ENCODE assay signal across 15 mouse cellular contexts in the genomic region with DNA sequence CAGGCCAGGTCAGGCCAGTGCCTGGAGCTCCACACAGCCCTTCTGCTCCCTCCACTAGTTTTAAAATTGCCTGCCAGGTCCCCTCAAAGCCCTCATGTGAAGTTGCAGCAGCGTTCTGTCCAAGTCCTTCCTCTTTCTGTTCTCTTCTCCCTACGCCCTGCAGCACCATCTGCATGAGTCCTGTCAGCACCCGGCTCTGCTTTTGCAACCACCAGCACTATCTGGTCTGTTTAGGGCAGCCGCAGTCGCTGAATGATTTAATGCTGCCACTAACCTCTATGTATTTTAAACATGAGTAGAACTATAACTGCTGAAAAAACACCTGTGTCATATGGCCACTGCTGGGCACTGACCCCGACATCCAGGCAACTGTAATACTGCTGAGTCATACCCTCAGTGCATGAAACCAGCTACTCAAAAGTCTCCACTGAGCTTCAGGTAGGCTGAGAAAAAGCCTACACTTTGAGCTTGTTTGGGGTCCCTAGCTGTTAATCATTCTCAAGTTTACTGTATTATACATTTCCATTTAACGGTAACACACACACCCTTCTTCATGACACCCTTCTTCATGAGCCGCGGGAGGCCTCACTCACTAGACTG. TPM values are rescaled to one million over a fixed set of nuclear protein-coding genes. Genes with fewer than 3 reads are reported as not detected.
A peak's percentile ranks its signal among the peaks of the same experiment; 100 is the strongest.
DNase-seq lines count a peak whose midpoint lies in the region; ATAC-seq and TF ChIP-seq lines count a peak whose summit lies in the region.
"Had no signal": no experiment of that assay in that cellular context is flagged by ENCODE, and none has a peak within 500 bp of the region (broad histone marks: within the 10 kb centered on the region; RNA-seq: fewer than 3 reads in every experiment).

No protein-coding gene starts in this region.

- peaks cover 5% of the 10 kb centered on the region; the same call in 1 of the 2 replicates for H3K4me1 ChIP-seq in spleen, adult 2 months (ENCODE audit: control insufficient read depth, insufficient read depth, insufficient read length)
- H3K4me1 ChIP-seq in bone marrow, adult 2 months (ENCODE audit: control insufficient read depth, insufficient read depth, low read length), result peaks cover 3% of the 10 kb centered on the region
- peaks cover 7% of the 10 kb centered on the region for H3K4me1 ChIP-seq in liver, embryonic 11.5 days (replicated peaks; ENCODE audit: control insufficient read depth, insufficient read depth, low read length)
- no peaks in the 10 kb centered on the region for H3K4me1 ChIP-seq in stomach, postnatal 0 days (replicated peaks; ENCODE audit: control insufficient read depth, insufficient read depth)
- H3K4me1 ChIP-seq: embryonic facial prominence, embryonic 13.5 days had no signal

- no peaks in the 10 kb centered on the region for H3K27me3 ChIP-seq in spleen, adult 2 months (ENCODE audit: control insufficient read depth, insufficient read depth, low read length)
- no peaks in the 10 kb centered on the region for H3K27me3 ChIP-seq in liver, embryonic 11.5 days (replicated peaks; ENCODE audit: control insufficient read depth, insufficient read depth, low read length)
- H3K27me3 ChIP-seq in stomach, postnatal 0 days (ENCODE audit: control insufficient read depth, insufficient read depth, low read length), result no peaks in the 10 kb centered on the region
- H3K27me3 ChIP-seq: embryonic facial prominence, embryonic 13.5 days had no signal

- ATAC-seq in liver, embryonic 11.5 days (replicated peaks; ENCODE audit: low FRiP score), result no peak
- peak; percentile 38 for ATAC-seq in neutrophil, adult 5-6 weeks (ENCODE audit: extremely low read depth, insufficient number of reproducible peaks, low FRiP score, poor library complexity, severe bottlenecking)
- no peak; the same call in 1 of the 2 replicates for ATAC-seq in erythroid progenitor cell, adult 5-6 weeks (replicated peaks; ENCODE audit: low FRiP score, poor library complexity, severe bottlenecking)
- ATAC-seq in stomach, postnatal 0 days (ENCODE audit: low FRiP score, low TSS enrichment), result no peak
- ATAC-seq: activated CD4-positive, CD25-positive, alpha-beta regulatory T cell, adult 4 months; forebrain, embryonic 14.5 days had no signal

- peaks cover 25% of the 10 kb centered on the region for H3K36me3 ChIP-seq in spleen, adult 2 months (ENCODE audit: control insufficient read depth, insufficient read depth, low read length)
- H3K36me3 ChIP-seq in liver, embryonic 11.5 days (ENCODE audit: control insufficient read depth, insufficient read depth, low read length), result peaks cover 21% of the 10 kb centered on the region
- H3K36me3 ChIP-seq in stomach, postnatal 0 days (ENCODE audit: control insufficient read depth, insufficient read depth, low read length), result peaks cover 46% of the 10 kb centered on the region

- no peak for TF ChIP-seq CTCF in spleen, adult 2 months (IDR thresholded peaks at IDR 0.05; ENCODE audit: extremely low read depth, insufficient read depth, insufficient read length, insufficient replicate concordance)
- no peak for TF ChIP-seq CTCF in bone marrow, adult 2 months (IDR thresholded peaks at IDR 0.05; ENCODE audit: control insufficient read depth, insufficient read depth, low read length)
- TF ChIP-seq CTCF in stomach, postnatal 0 days (IDR thresholded peaks at IDR 0.05; ENCODE audit: low read depth), result no peak

- H3K9ac ChIP-seq in liver, embryonic 11.5 days (ENCODE audit: low read depth, low read length), result no peak overlapping the region
- H3K9ac ChIP-seq in stomach, postnatal 0 days (ENCODE audit: low read length), result no peak overlapping the region
- H3K9ac ChIP-seq: embryonic facial prominence, embryonic 13.5 days had no signal

- DNase-seq in spleen, adult 2 months (ENCODE audit: low read depth in 1 of 2, low spot score in 2 of 2), result no peak
- DNase-seq in spleen, adult 12 weeks (ENCODE audit: low spot score), result no peak
- DNase-seq in liver, embryonic 11.5 days (ENCODE audit: low spot score), result no peak
- DNase-seq in stomach, postnatal 0 days (ENCODE audit: low spot score), result no peak
- DNase-seq: cerebellum, adult 9-10 months; gastrocnemius, postnatal 14 days; heart, postnatal 14 days; lung, adult 2 months had no signal

- H3K4me3 ChIP-seq in spleen, adult 2 months (ENCODE audit: extremely low read depth, insufficient read depth, insufficient read length), result no peak overlapping the region
- no peak overlapping the region for H3K4me3 ChIP-seq in bone marrow, adult 2 months (replicated peaks; ENCODE audit: control insufficient read depth, low read depth, low read length)
- no peak overlapping the region for H3K4me3 ChIP-seq in liver, embryonic 11.5 days (ENCODE audit: low read depth, low read length)
- H3K4me3 ChIP-seq in stomach, postnatal 0 days (ENCODE audit: low read depth, low read length), result no peak overlapping the region
- H3K4me3 ChIP-seq: embryonic facial prominence, embryonic 13.5 days had no signal

- TF ChIP-seq EP300 in stomach, postnatal 0 days (optimal IDR thresholded peaks at IDR 0.05), result no peak

- peak overlapping the region; percentile 37 for H3K27ac ChIP-seq in spleen, adult 2 months (ENCODE audit: insufficient read depth, low read length)
- H3K27ac ChIP-seq in bone marrow, adult 2 months (ENCODE audit: control insufficient read depth, insufficient read depth, low read depth, low read length, poor library complexity), result peak overlapping the region; percentile 81
- H3K27ac ChIP-seq in liver, embryonic 11.5 days (ENCODE audit: low read depth, low read length), result 0 out of 2 replicates have a peak overlapping the region, but pooled peaks have one; percentile 1
- H3K27ac ChIP-seq in stomach, postnatal 0 days (replicated peaks), result no peak overlapping the region
- H3K27ac ChIP-seq: embryonic facial prominence, embryonic 13.5 days had no signal

- H3K9me3 ChIP-seq in liver, embryonic 11.5 days (ENCODE audit: control insufficient read depth, low read length), result no peaks in the 10 kb centered on the region
- no peaks in the 10 kb centered on the region for H3K9me3 ChIP-seq in stomach, postnatal 0 days (ENCODE audit: control insufficient read depth, low read length)
- H3K9me3 ChIP-seq: embryonic facial prominence, embryonic 13.5 days had no signal

- 44% methylated on average over 9 of the region's 9 CpGs for WGBS in spleen, adult 2 months
- 23% methylated on average over 9 of the region's 9 CpGs for WGBS in bone marrow, adult 2 months
- WGBS in liver, embryonic 11.5 days, result 68% methylated on average over 9 of the region's 9 CpGs
- 91% methylated on average over 9 of the region's 9 CpGs for WGBS in stomach, postnatal 0 days

- H3K4me2 ChIP-seq in liver, embryonic 11.5 days, result no peak overlapping the region
- H3K4me2 ChIP-seq in stomach, postnatal 0 days (replicated peaks; ENCODE audit: low read depth), result no peak overlapping the region
- H3K4me2 ChIP-seq: embryonic facial prominence, embryonic 13.5 days; midbrain, embryonic 11.5 days had no signal

- TF ChIP-seq POLR2A in spleen, adult 2 months (IDR thresholded peaks at IDR 0.05; ENCODE audit: low read depth, low read length), result no peak
- peak; percentile 43; the same call in 1 of the 2 replicates for TF ChIP-seq POLR2A in bone marrow, adult 2 months (IDR thresholded peaks at IDR 0.05; ENCODE audit: borderline replicate concordance, control insufficient read depth, low read depth, low read length)

RNA-seq across cellular contexts. Expression of gene Zswim4, which starts 14.2 kb away (rescaled TPM):
- polyA plus RNA-seq in spleen, adult 2 months (2012; rRNA removed), result 11.3 and 17.5 TPM in 2 replicates
- polyA plus RNA-seq in bone marrow, adult 2 months (2011; ENCODE audit: insufficient read depth, insufficient read length, low replicate concordance, missing spikeins), result 2.0 and 4.0 TPM in 2 replicates
- polyA plus RNA-seq in liver, embryonic 11.5 days (2014; fragmentation: Nextera tagmentation; extraction: Ambion mirVana), result 7.9 and 9.1 TPM in 2 replicates
- total RNA-seq in neutrophil, adult 5-6 weeks (2017), result 23.6 and 28.4 TPM in 2 replicates
- total RNA-seq in erythroid progenitor cell, adult 5-6 weeks (2015; ENCODE audit: low replicate concordance), result 1.7 and 2.2 TPM in 2 replicates
- 1.9 and 2.6 TPM in 2 replicates for total RNA-seq in erythroid progenitor cell, adult 5-6 weeks (2017; ENCODE audit: low replicate concordance)
- 8.0 and 9.7 TPM in 2 replicates for polyA plus RNA-seq in stomach, postnatal 0 days (2015; fragmentation: Nextera tagmentation; extraction: Ambion mirVana)

RNA-seq across cellular contexts. Expression of gene D8Ertd738e, which starts 26.9 kb away (rescaled TPM):
- 68.3 and 88.3 TPM in 2 replicates for polyA plus RNA-seq in spleen, adult 2 months (2012; rRNA removed)
- polyA plus RNA-seq in bone marrow, adult 2 months (2011; ENCODE audit: insufficient read depth, insufficient read length, low replicate concordance, missing spikeins), result 101 and 196 TPM in 2 replicates
- 323 and 339 TPM in 2 replicates for polyA plus RNA-seq in liver, embryonic 11.5 days (2014; fragmentation: Nextera tagmentation; extraction: Ambion mirVana)
- 130 and 147 TPM in 2 replicates for total RNA-seq in neutrophil, adult 5-6 weeks (2017)
- total RNA-seq in erythroid progenitor cell, adult 5-6 weeks (2015; ENCODE audit: low replicate concordance), result 57.3 and 58.3 TPM in 2 replicates
- 39.9 and 46.1 TPM in 2 replicates for total RNA-seq in erythroid progenitor cell, adult 5-6 weeks (2017; ENCODE audit: low replicate concordance)
- 299 and 309 TPM in 2 replicates for polyA plus RNA-seq in stomach, postnatal 0 days (2015; fragmentation: Nextera tagmentation; extraction: Ambion mirVana)

RNA-seq across cellular contexts. Expression of gene Mri1, which starts 34.5 kb away (rescaled TPM):
- 59.5 and 104 TPM in 2 replicates for polyA plus RNA-seq in spleen, adult 2 months (2012; rRNA removed)
- 11.1 and 26.0 TPM in 2 replicates for polyA plus RNA-seq in bone marrow, adult 2 months (2011; ENCODE audit: insufficient read depth, insufficient read length, low replicate concordance, missing spikeins)
- 92.2 and 95.9 TPM in 2 replicates for polyA plus RNA-seq in liver, embryonic 11.5 days (2014; fragmentation: Nextera tagmentation; extraction: Ambion mirVana)
- 11.9 and 19.9 TPM in 2 replicates for total RNA-seq in neutrophil, adult 5-6 weeks (2017)
- 6.7 and 7.2 TPM in 2 replicates for total RNA-seq in erythroid progenitor cell, adult 5-6 weeks (2015; ENCODE audit: low replicate concordance)
- total RNA-seq in erythroid progenitor cell, adult 5-6 weeks (2017; ENCODE audit: low replicate concordance), result 3.6 and 4.8 TPM in 2 replicates
- polyA plus RNA-seq in stomach, postnatal 0 days (2015; fragmentation: Nextera tagmentation; extraction: Ambion mirVana), result 61.7 and 62.7 TPM in 2 replicates

RNA-seq across cellular contexts. Expression of gene Nanos3, which starts 37.6 kb away (rescaled TPM):
- 1.2 TPM in 1 of 2 replicates, not detected in the other for polyA plus RNA-seq in spleen, adult 2 months (2012; rRNA removed)
- polyA plus RNA-seq in bone marrow, adult 2 months (2011; ENCODE audit: insufficient read depth, insufficient read length, low replicate concordance, missing spikeins), result 3.0 TPM in 1 of 2 replicates, not detected in the other
- polyA plus RNA-seq in liver, embryonic 11.5 days (2014; fragmentation: Nextera tagmentation; extraction: Ambion mirVana), result 1.2 and 1.8 TPM in 2 replicates
- total RNA-seq in neutrophil, adult 5-6 weeks (2017), result not detected in 2 replicates
- not detected in 2 replicates for total RNA-seq in erythroid progenitor cell, adult 5-6 weeks (2015; ENCODE audit: low replicate concordance)
- not detected in 2 replicates for total RNA-seq in erythroid progenitor cell, adult 5-6 weeks (2017; ENCODE audit: low replicate concordance)
- 2.0 and 4.4 TPM in 2 replicates for polyA plus RNA-seq in stomach, postnatal 0 days (2015; fragmentation: Nextera tagmentation; extraction: Ambion mirVana)

RNA-seq across cellular contexts. Expression of gene Ccdc130, which starts 47.5 kb away (rescaled TPM):
- polyA plus RNA-seq in spleen, adult 2 months (2012; rRNA removed), result 26.0 and 27.1 TPM in 2 replicates
- polyA plus RNA-seq in bone marrow, adult 2 months (2011; ENCODE audit: insufficient read depth, insufficient read length, low replicate concordance, missing spikeins), result 9.4 and 27.9 TPM in 2 replicates
- polyA plus RNA-seq in liver, embryonic 11.5 days (2014; fragmentation: Nextera tagmentation; extraction: Ambion mirVana), result 16.0 and 20.1 TPM in 2 replicates
- total RNA-seq in neutrophil, adult 5-6 weeks (2017), result 22.5 and 25.3 TPM in 2 replicates
- 12.6 and 15.9 TPM in 2 replicates for total RNA-seq in erythroid progenitor cell, adult 5-6 weeks (2015; ENCODE audit: low replicate concordance)
- 3.3 and 24.4 TPM in 2 replicates for total RNA-seq in erythroid progenitor cell, adult 5-6 weeks (2017; ENCODE audit: low replicate concordance)
- 10.1 and 10.4 TPM in 2 replicates for polyA plus RNA-seq in stomach, postnatal 0 days (2015; fragmentation: Nextera tagmentation; extraction: Ambion mirVana)
